Mouse (Mus musculus) urinary bladder, adult 2 months (tissue): ENCODE data around the gene Faf1. TPM values are rescaled to one million over a fixed set of nuclear protein-coding genes. Genes with fewer than 3 reads are reported as not detected.

Experiments used
- polyA plus RNA-seq: library from polyadenylated mRNA; depleted of rRNA; stranded (reverse); fragments of >200 nt; gene quantifications from 2 replicates; pipeline ENCODE4 v1.2.3, GENCODE M21; 2012; rRNA removed

The Faf1 gene
- polyA plus RNA-seq, 1 experiment: 16.9 TPM

Other genes starting within 250 kb of the Faf1 start
- gene Rnf11, start 191.9 kb upstream of the Faf1 start, polyA plus RNA-seq: 72.9 and 75.3 TPM in 2 replicates
- gene 4930522H14Rik, start 145.3 kb upstream of the Faf1 start, polyA plus RNA-seq: not detected in 2 replicates
- gene Cdkn2c, start 9.4 kb upstream of the Faf1 start, polyA plus RNA-seq: 16.1 and 16.4 TPM in 2 replicates